Mouse (Mus musculus): ENCODE data around the gene Lpcat3.

- TF ChIP-seq CTCF (IDR thresholded peaks at IDR 0.05; ENCODE audit: low read depth), result no peak
- no peak for TF ChIP-seq EP300 (IDR thresholded peaks at IDR 0.05; ENCODE audit: low read depth)
These were observed 91.0 kb downstream of the Lpcat3 start for GRCm38 (mm10) chr6:124753861-124754260.
